Mouse (Mus musculus) megakaryocyte progenitor cell, adult 5-6 weeks (primary cell): Measurements from ENCODE around the gene Cux2. TPM values are rescaled to one million over a fixed set of nuclear protein-coding genes. Genes with fewer than 3 reads are reported as not detected.

Source experiments
- ATAC-seq: replicated peaks from 2 replicates; pipeline ENCODE4 v1.8.0; 2016; ENCODE audit warnings: mild to moderate bottlenecking, moderate TSS enrichment, inconsistent platforms; ENCODE audit not compliant: poor library complexity
- total RNA-seq, 2 experiments: library from RNA; stranded (forward) in 1 of 2; stranded (reverse) in 1 of 2; fragments of 157-497, 149-512 nt in 1 of 2; fragments of 200-1000 nt in 1 of 2; gene quantifications; 2 replicates each; pipeline versions ENCODE4 v1.2.3 to v1.2.4; 2015 to 2017

Gene Cux2
- total RNA-seq, 2 experiments from 2014 or later, result 0.07 to 1.1 TPM

- no peak for ATAC-seq
Measured at GRCm38 (mm10) chr5:121925291-121925690, 124.6 kb downstream of the Cux2 start.

- no peak for ATAC-seq
Measured at GRCm38 (mm10) chr5:121924423-121924822, 125.5 kb downstream of the Cux2 start.

GRCm38 (mm10) chr5:121922942-121923826 lies 126.7 kb downstream of the Cux2 start:
- peak; percentile 34; the same call in 1 of the 2 replicates for ATAC-seq

- ATAC-seq, result no peak
Measured at GRCm38 (mm10) chr5:121919216-121919615, 130.7 kb downstream of the Cux2 start.

- no peak for ATAC-seq
Measured at GRCm38 (mm10) chr5:121916813-121917212, 133.1 kb downstream of the Cux2 start.

- no peak for ATAC-seq
Measured at GRCm38 (mm10) chr5:121913999-121914398, 135.9 kb downstream of the Cux2 start.

GRCm38 (mm10) chr5:121909226-121909985 lies 140.5 kb downstream of the Cux2 start:
- ATAC-seq, result no peak

- no peak for ATAC-seq
Measured at GRCm38 (mm10) chr5:121905671-121906070, 144.2 kb downstream of the Cux2 start.

- no peak for ATAC-seq
Measured at GRCm38 (mm10) chr5:121904799-121905198, 145.1 kb downstream of the Cux2 start.

GRCm38 (mm10) chr5:121902809-121903745 lies 146.8 kb downstream of the Cux2 start:
- ATAC-seq, result no peak

- no peak for ATAC-seq
Measured at GRCm38 (mm10) chr5:121895117-121895756, 154.7 kb downstream of the Cux2 start.

- ATAC-seq, result no peak
Measured at GRCm38 (mm10) chr5:121894647-121895046, 155.3 kb downstream of the Cux2 start.

- no peak for ATAC-seq
Measured at GRCm38 (mm10) chr5:121893581-121893980, 156.3 kb downstream of the Cux2 start.

- ATAC-seq, result no peak
Measured at GRCm38 (mm10) chr5:121892281-121892680, 157.6 kb downstream of the Cux2 start.

- ATAC-seq, result no peak
Measured at GRCm38 (mm10) chr5:121890925-121891324, 159.0 kb downstream of the Cux2 start.

GRCm38 (mm10) chr5:121889819-121890362 lies 160.0 kb downstream of the Cux2 start:
- no peak for ATAC-seq

GRCm38 (mm10) chr5:121889375-121889774 lies 160.5 kb downstream of the Cux2 start:
- ATAC-seq, result no peak

GRCm38 (mm10) chr5:121883356-121883755 lies 166.5 kb downstream of the Cux2 start:
- ATAC-seq, result no peak

GRCm38 (mm10) chr5:121879211-121879610 lies 170.7 kb downstream of the Cux2 start:
- ATAC-seq, result peak; percentile 54; the same call in 1 of the 2 replicates

- no peak for ATAC-seq
Measured at GRCm38 (mm10) chr5:121878703-121879102, 171.2 kb downstream of the Cux2 start.
